ENCODE assay signal across 25 mouse cellular contexts in genomic region chr1:155439551-155439950, GRCm38 (mm10). TPM values are rescaled to one million over a fixed set of nuclear protein-coding genes. Genes with fewer than 3 reads are reported as not detected.
DNase-seq lines count a peak whose midpoint lies in the region; ATAC-seq lines count a peak whose summit lies in the region.
"Had no signal": no experiment of that assay in that cellular context is flagged by ENCODE, and none has a peak within 500 bp of the region (broad histone marks: within the 10 kb centered on the region; RNA-seq: fewer than 3 reads in every experiment).

No protein-coding gene starts in this region.

- H3K4me3 ChIP-seq in kidney, embryonic 14.5 days (ENCODE audit: low read length), result no peak overlapping the region
- H3K4me3 ChIP-seq in midbrain, embryonic 14.5 days (replicated peaks; ENCODE audit: low read depth, low read length), result no peak overlapping the region
- H3K4me3 ChIP-seq in midbrain, embryonic 11.5 days (ENCODE audit: low read depth, low read length), result no peak overlapping the region
- H3K4me3 ChIP-seq: embryonic facial prominence, embryonic 10.5 days; embryonic facial prominence, embryonic 12.5 days; forebrain, embryonic 13.5 days had no signal

- no peaks in the 10 kb centered on the region for H3K9me3 ChIP-seq in kidney, embryonic 14.5 days (ENCODE audit: control insufficient read depth, low read length)
- H3K9me3 ChIP-seq in midbrain, embryonic 14.5 days (ENCODE audit: control insufficient read depth, low read length), result no peaks in the 10 kb centered on the region
- no peaks in the 10 kb centered on the region for H3K9me3 ChIP-seq in midbrain, embryonic 11.5 days (ENCODE audit: control insufficient read depth, low read length)
- H3K9me3 ChIP-seq: embryonic facial prominence, embryonic 10.5 days; embryonic facial prominence, embryonic 12.5 days; forebrain, embryonic 13.5 days; G1E had no signal

- no peaks in the 10 kb centered on the region for H3K27me3 ChIP-seq in kidney, embryonic 14.5 days (ENCODE audit: control insufficient read depth, insufficient read depth, low read length)
- no peaks in the 10 kb centered on the region for H3K27me3 ChIP-seq in midbrain, embryonic 14.5 days (ENCODE audit: control insufficient read depth, insufficient read depth, low read length)
- H3K27me3 ChIP-seq in midbrain, embryonic 11.5 days (ENCODE audit: control insufficient read depth, insufficient read depth, low read length), result no peaks in the 10 kb centered on the region
- H3K27me3 ChIP-seq: CH12.LX; embryonic facial prominence, embryonic 12.5 days; forebrain, embryonic 13.5 days had no signal

- H3K36me3 ChIP-seq in kidney, embryonic 14.5 days (ENCODE audit: control insufficient read depth, insufficient read depth, low read length), result no peaks in the 10 kb centered on the region
- H3K36me3 ChIP-seq in midbrain, embryonic 14.5 days (ENCODE audit: control insufficient read depth, insufficient read depth, low read length), result no peaks in the 10 kb centered on the region
- H3K36me3 ChIP-seq in midbrain, embryonic 11.5 days (ENCODE audit: control insufficient read depth, insufficient read depth, low read length), result no peaks in the 10 kb centered on the region
- H3K36me3 ChIP-seq: embryonic facial prominence, embryonic 10.5 days; embryonic facial prominence, embryonic 12.5 days; G1E had no signal

- ATAC-seq in kidney, embryonic 14.5 days (ENCODE audit: low FRiP score, low TSS enrichment), result no peak
- no peak for ATAC-seq in midbrain, embryonic 14.5 days (ENCODE audit: low FRiP score, low TSS enrichment)
- ATAC-seq in midbrain, embryonic 11.5 days (ENCODE audit: low FRiP score), result no peak
- ATAC-seq: activated CD4-positive, CD25-positive, alpha-beta regulatory T cell, adult 4 months; CD4-positive, CD25-positive, alpha-beta regulatory T cell, adult 4 months; forebrain, embryonic 13.5 days; Patski had no signal

- no peak overlapping the region for H3K9ac ChIP-seq in kidney, embryonic 14.5 days (ENCODE audit: low read depth, low read length)
- no peak overlapping the region for H3K9ac ChIP-seq in midbrain, embryonic 14.5 days (replicated peaks; ENCODE audit: low read length)
- no peak overlapping the region for H3K9ac ChIP-seq in midbrain, embryonic 11.5 days (ENCODE audit: low read length)
- H3K9ac ChIP-seq: embryonic facial prominence, embryonic 12.5 days; forebrain, embryonic 13.5 days had no signal

- no peaks in the 10 kb centered on the region for H3K4me1 ChIP-seq in kidney, embryonic 14.5 days (ENCODE audit: control insufficient read depth, insufficient read depth, low read length)
- H3K4me1 ChIP-seq in midbrain, embryonic 14.5 days (ENCODE audit: control insufficient read depth, insufficient read depth, low read length), result peaks cover 26% of the 10 kb centered on the region
- no peaks in the 10 kb centered on the region for H3K4me1 ChIP-seq in midbrain, embryonic 11.5 days (ENCODE audit: control insufficient read depth, insufficient read depth, low read length)
- H3K4me1 ChIP-seq: embryonic facial prominence, embryonic 12.5 days had no signal

- WGBS in kidney, embryonic 14.5 days, result 51% methylated on average over 7 of the region's 7 CpGs
- WGBS in midbrain, embryonic 14.5 days, result 23% methylated on average over 7 of the region's 7 CpGs
- 56% methylated on average over 7 of the region's 7 CpGs for WGBS in midbrain, embryonic 11.5 days

- peak; percentile 8 for DNase-seq in kidney, adult 11 months
- no peak for DNase-seq in kidney, postnatal 10 days
- DNase-seq in kidney, adult 8-10 months, result peak; percentile 13 to 41
- no peak for DNase-seq in kidney, adult 18-20 months
- DNase-seq in kidney, postnatal 36 days, result peak; percentile 33 to 38
- DNase-seq in midbrain, embryonic 14.5 days, result no peak
- DNase-seq in midbrain, embryonic 11.5 days (ENCODE audit: low spot score, missing footprints), result no peak
- DNase-seq: adrenal gland, adult 8-10 months; adrenal gland, postnatal 14 days; adrenal gland, postnatal 36 days; B cell, adult 2 months; cerebellum, adult 11-12 months; cerebellum, adult 2 months; cerebellum, adult 9-10 months; cerebellum, postnatal 10 days; cerebellum, postnatal 25 days had no signal

- H3K4me2 ChIP-seq in kidney, embryonic 14.5 days (replicated peaks; ENCODE audit: low read depth, low read length), result no peak overlapping the region
- H3K4me2 ChIP-seq in midbrain, embryonic 14.5 days (ENCODE audit: low read length), result no peak overlapping the region
- no peak overlapping the region for H3K4me2 ChIP-seq in midbrain, embryonic 11.5 days
- H3K4me2 ChIP-seq: embryonic facial prominence, embryonic 12.5 days; forebrain, embryonic 13.5 days had no signal

- no peak overlapping the region for H3K27ac ChIP-seq in kidney, embryonic 14.5 days (ENCODE audit: low read depth, low read length)
- H3K27ac ChIP-seq in midbrain, embryonic 14.5 days (replicated peaks; ENCODE audit: low read depth, low read length), result 0 out of 2 replicates have a peak overlapping the region, but pooled peaks have one; percentile 53
- H3K27ac ChIP-seq in midbrain, embryonic 11.5 days (ENCODE audit: low read depth, low read length), result no peak overlapping the region
- H3K27ac ChIP-seq: embryonic facial prominence, embryonic 10.5 days; embryonic facial prominence, embryonic 12.5 days; forebrain, embryonic 13.5 days had no signal

RNA-seq across cellular contexts. Expression of gene Xpr1, which starts 22.3 kb away (rescaled TPM):
- 10.4 and 12.6 TPM in 2 replicates for polyA plus RNA-seq in kidney, embryonic 14.5 days (2014; fragmentation: Nextera tagmentation; extraction: Ambion mirVana)
- polyA plus RNA-seq in midbrain, embryonic 14.5 days (2014; fragmentation: Nextera tagmentation; extraction: Ambion mirVana), result 61.3 and 83.0 TPM in 2 replicates
- 14.4 and 14.7 TPM in 2 replicates for polyA plus RNA-seq in midbrain, embryonic 11.5 days (2014; fragmentation: Nextera tagmentation; extraction: Ambion mirVana)

Comparison
In these comparisons a context has a peak if more than half of its experiments do, and no peak if none do; other contexts are left out.
1. DNase-seq: peak in kidney, adult 11 months (single experiment), kidney, adult 8-10 months (2 of 2) and kidney, postnatal 36 days (2 of 2); none in kidney, postnatal 10 days (single experiment), kidney, adult 18-20 months (single experiment), midbrain, embryonic 14.5 days (single experiment) and midbrain, embryonic 11.5 days (single experiment).